Mouse (Mus musculus) activated CD4-positive, CD25-positive, alpha-beta regulatory T cell (primary cell): ENCODE data around the gene Olfr630. TPM values are rescaled to one million over a fixed set of nuclear protein-coding genes. Genes with fewer than 3 reads are reported as not detected.

Experiments used
- polyA plus RNA-seq, 2 experiments: library from polyadenylated mRNA; unstranded; fragments of 100-300 nt; shearing (Covaris generic); gene quantifications; one replicate each; pipeline ENCODE4 v1.2.1; 2017

The Olfr630 gene
- polyA plus RNA-seq = not detected

GRCm38 (mm10) chr7:103757233-103757632 lies at the start of gene Olfr630:
Olfr630 (minus strand) TSS chr7:103757333.

GRCm38 (mm10) chr7:103791721-103792120 lies 34.6 kb upstream of the Olfr630 start, which contains the start of gene Olfr67:
Olfr67 (minus strand) TSS chr7:103791821.

GRCm38 (mm10) chr7:103779598-103779997 lies 22.5 kb upstream of the Olfr630 start, which contains the start of gene Olfr68:
Olfr68 (minus strand) TSS chr7:103779698.

DNA sequence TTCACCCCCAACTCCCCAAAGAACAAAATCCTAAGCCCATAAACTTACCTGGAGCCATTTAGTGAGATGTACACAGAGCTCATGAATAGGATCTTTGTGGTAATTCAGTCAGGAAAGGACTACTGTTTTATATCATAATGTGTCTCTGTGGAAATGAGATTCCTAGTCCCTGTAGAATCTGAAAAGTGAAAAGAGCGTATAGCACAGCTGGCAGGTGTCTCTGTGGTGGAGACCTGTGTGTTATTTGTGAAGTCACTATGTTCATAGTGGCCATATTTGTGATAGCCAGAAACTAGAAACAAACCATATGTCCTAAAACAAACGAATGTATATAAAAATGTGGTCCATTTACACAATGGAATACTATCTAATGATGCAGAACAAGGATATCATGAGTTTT lies 14.4 kb upstream of the Olfr630 start, which contains the start of gene Olfr69:
Gene Olfr69, minus strand, starts transcription at position 101 of the 400 bp plus-strand sequence.

DNA sequence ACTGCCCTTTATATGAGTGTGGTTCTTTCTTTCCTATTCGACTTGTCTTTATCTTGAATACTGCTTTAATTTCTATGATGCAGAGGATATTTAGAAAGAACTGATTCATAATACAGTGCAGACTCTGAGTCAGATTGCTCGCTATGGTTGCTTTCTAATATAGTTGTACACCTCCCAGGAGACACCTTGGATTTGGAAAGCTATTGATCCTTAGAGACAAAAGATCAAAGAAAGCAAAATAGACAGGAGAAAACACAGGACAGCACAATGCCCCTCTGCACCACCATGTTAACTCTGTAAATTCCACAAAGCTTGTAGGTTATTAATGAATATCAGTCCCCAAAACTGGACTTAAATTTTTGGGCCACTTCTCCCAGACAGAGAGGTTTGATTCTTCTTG lies 12.3 kb downstream of the Olfr630 start, which contains the start of gene Olfr629:
Gene Olfr629, minus strand, starts transcription at position 101 of the 400 bp plus-strand sequence.

GRCm38 (mm10) chr7:103730074-103730473 lies 27.1 kb downstream of the Olfr630 start, which contains the start of gene Olfr628:
Olfr628 (plus strand) TSS chr7:103730374.

GRCm38 (mm10) chr7:103714371-103714770 lies 42.8 kb downstream of the Olfr630 start, which contains the start of gene Olfr243:
Olfr243 (plus strand) TSS chr7:103714671.

Other genes starting within 250 kb of the Olfr630 start
- not detected for gene Olfr610, start 245.2 kb downstream of the Olfr630 start, polyA plus RNA-seq
- not detected for gene Olfr611, start 236.5 kb downstream of the Olfr630 start, polyA plus RNA-seq
- not detected for gene Olfr612, start 214.6 kb downstream of the Olfr630 start, polyA plus RNA-seq
- not detected for gene Olfr613, start 209.3 kb downstream of the Olfr630 start, polyA plus RNA-seq
- under 1 TPM in 1 of 2 experiments, not detected in 1; 0.28 TPM for gene Olfr615, start 201.3 kb downstream of the Olfr630 start, polyA plus RNA-seq
- under 1 TPM in 1 of 2 experiments, not detected in 1; 0.11 TPM for gene Olfr616, start 188.2 kb downstream of the Olfr630 start, polyA plus RNA-seq
- not detected for gene Olfr617, start 184.3 kb downstream of the Olfr630 start, polyA plus RNA-seq
- not detected for gene Olfr618, start 167.2 kb downstream of the Olfr630 start, polyA plus RNA-seq
- not detected for gene Olfr619, start 156.8 kb downstream of the Olfr630 start, polyA plus RNA-seq
- gene Olfr620, start 144.8 kb downstream of the Olfr630 start, polyA plus RNA-seq = under 1 TPM; 0.06 to 0.15 TPM
- not detected for gene Olfr622, start 114.6 kb downstream of the Olfr630 start, polyA plus RNA-seq
- gene Olfr623, start 93.6 kb downstream of the Olfr630 start, polyA plus RNA-seq = under 1 TPM in 1 of 2 experiments, not detected in 1; 0.16 TPM
- gene Olfr624, start 86.1 kb downstream of the Olfr630 start, polyA plus RNA-seq = under 1 TPM in 1 of 2 experiments, not detected in 1; 0.06 TPM
- gene Olfr625-ps1, start 74.6 kb downstream of the Olfr630 start, polyA plus RNA-seq = not detected
- under 1 TPM in 1 of 2 experiments, not detected in 1; 0.41 TPM for gene Olfr243, start 42.7 kb downstream of the Olfr630 start, polyA plus RNA-seq
- not detected for gene Olfr628, start 27.0 kb downstream of the Olfr630 start, polyA plus RNA-seq
- gene Olfr629, start 12.4 kb downstream of the Olfr630 start, polyA plus RNA-seq = not detected
- gene Olfr69, start 14.3 kb upstream of the Olfr630 start, polyA plus RNA-seq = not detected
- gene Olfr68, start 22.4 kb upstream of the Olfr630 start, polyA plus RNA-seq = not detected
- not detected for gene Olfr67, start 34.5 kb upstream of the Olfr630 start, polyA plus RNA-seq
- gene Hbb-bt, start 56.7 kb upstream of the Olfr630 start, polyA plus RNA-seq = 10 to 100 TPM; 63.1 to 67.8 TPM
- 100 to 1,000 TPM; 302 to 371 TPM for gene Hbb-bs, start 70.8 kb upstream of the Olfr630 start, polyA plus RNA-seq
- gene Hbb-bh2, start 83.2 kb upstream of the Olfr630 start, polyA plus RNA-seq = not detected
- gene Hbb-bh1, start 85.8 kb upstream of the Olfr630 start, polyA plus RNA-seq = not detected
- gene Hbb-y, start 95.9 kb upstream of the Olfr630 start, polyA plus RNA-seq = not detected
- not detected for gene Olfr66, start 128.9 kb upstream of the Olfr630 start, polyA plus RNA-seq
- gene Olfr64, start 137.2 kb upstream of the Olfr630 start, polyA plus RNA-seq = not detected
- gene Olfr65, start 146.2 kb upstream of the Olfr630 start, polyA plus RNA-seq = not detected
- not detected for gene Olfr631, start 171.5 kb upstream of the Olfr630 start, polyA plus RNA-seq
- not detected for gene Olfr632, start 177.0 kb upstream of the Olfr630 start, polyA plus RNA-seq
- gene Olfr633, start 187.1 kb upstream of the Olfr630 start, polyA plus RNA-seq = not detected
- gene Olfr635, start 213.8 kb upstream of the Olfr630 start, polyA plus RNA-seq = under 1 TPM in 1 of 2 experiments, not detected in 1; 0.04 TPM
- not detected for gene Olfr638, start 241.4 kb upstream of the Olfr630 start, polyA plus RNA-seq